Mouse (Mus musculus): ENCODE measurements at regions not wholly inside any gene's neighbourhood (a gene's known extent, or its start where the extent isn't known, plus 50 kb on each side); places are given as distances from the start of the nearest gene placed in this dataset.

DNA sequence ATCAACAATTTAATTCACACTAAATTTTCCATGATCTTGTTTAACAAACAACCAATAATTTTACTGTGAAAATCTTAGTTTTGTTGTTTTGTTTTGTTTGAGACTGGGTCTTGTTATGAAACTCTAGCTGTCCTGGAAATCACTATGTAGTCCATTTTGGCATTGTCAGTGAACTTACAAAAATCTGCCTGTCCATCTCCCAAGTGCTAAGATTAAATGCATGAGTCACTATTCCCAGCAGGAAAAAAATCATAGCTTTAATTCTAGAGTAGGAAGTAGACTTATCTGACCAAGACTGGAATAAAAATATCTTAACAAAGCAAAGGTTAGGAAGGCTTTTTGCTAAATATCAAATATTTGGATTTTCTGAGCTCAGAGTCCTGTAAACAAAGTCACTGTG is 461.8 kb downstream of the Brinp3 start:
- TF ChIP-seq CTCF (IDR thresholded peaks at IDR 0.05) = no peak
- TF ChIP-seq EP300 (IDR thresholded peaks at IDR 0.05) = no peak
